Mouse (Mus musculus): ENCODE data around the gene Aftph.
A peak's percentile ranks its signal among the peaks of the same experiment; 100 is the strongest.

Gene Aftph

GRCm38 (mm10) chr11:20728044-20728443 lies 13.3 kb downstream of the Aftph start:
- DNase-seq (ENCODE audit: low spot score in 2 of 2), result no peak

- no peak for DNase-seq (ENCODE audit: low spot score in 2 of 2)
Observed at GRCm38 (mm10) chr11:20723572-20723971, 17.8 kb downstream of the Aftph start.

GRCm38 (mm10) chr11:20712068-20712671 lies 29.2 kb downstream of the Aftph start:
- no peak for DNase-seq (ENCODE audit: low spot score in 2 of 2)

GRCm38 (mm10) chr11:20691000-20691399 lies 50.4 kb downstream of the Aftph start:
- DNase-seq (ENCODE audit: low spot score in 2 of 2), result peak in 1 of 2 experiments; percentile 33

GRCm38 (mm10) chr11:20681679-20682078 lies 59.7 kb downstream of the Aftph start:
- DNase-seq (ENCODE audit: low spot score in 2 of 2), result peak in 1 of 2 experiments; percentile 34

- DNase-seq (ENCODE audit: low spot score in 2 of 2), result peak in 1 of 2 experiments; percentile 40
Observed at GRCm38 (mm10) chr11:20680781-20681180, 60.6 kb downstream of the Aftph start.

- DNase-seq (ENCODE audit: low spot score in 2 of 2), result no peak
Observed at GRCm38 (mm10) chr11:20679396-20679795, 62.0 kb downstream of the Aftph start.

- DNase-seq (ENCODE audit: low spot score in 2 of 2), result no peak
Observed at GRCm38 (mm10) chr11:20672513-20672912, 68.9 kb downstream of the Aftph start.

- no peak for DNase-seq (ENCODE audit: low spot score in 2 of 2)
Observed at GRCm38 (mm10) chr11:20671789-20672392, 69.5 kb downstream of the Aftph start.

- no peak for DNase-seq (ENCODE audit: low spot score in 2 of 2)
Observed at GRCm38 (mm10) chr11:20664878-20665277, 76.5 kb downstream of the Aftph start.

GRCm38 (mm10) chr11:20663580-20664198 lies 77.7 kb downstream of the Aftph start:
- DNase-seq (ENCODE audit: low spot score in 2 of 2), result no peak

GRCm38 (mm10) chr11:20662811-20663210 lies 78.6 kb downstream of the Aftph start:
- DNase-seq (ENCODE audit: low spot score in 2 of 2), result no peak

- DNase-seq (ENCODE audit: low spot score in 2 of 2), result no peak
Observed at GRCm38 (mm10) chr11:20661652-20662051, 79.7 kb downstream of the Aftph start.

GRCm38 (mm10) chr11:20660111-20661097 lies 81.0 kb downstream of the Aftph start:
- DNase-seq (ENCODE audit: low spot score in 2 of 2), result no peak

GRCm38 (mm10) chr11:20659094-20659493 lies 82.3 kb downstream of the Aftph start:
- no peak for DNase-seq (ENCODE audit: low spot score in 2 of 2)

GRCm38 (mm10) chr11:20656711-20657057 lies 84.7 kb downstream of the Aftph start:
- DNase-seq (ENCODE audit: low spot score in 2 of 2), result peak in 1 of 2 experiments; percentile 25

- DNase-seq (ENCODE audit: low spot score in 2 of 2), result peak in 1 of 2 experiments; percentile 56
Observed at GRCm38 (mm10) chr11:20655795-20656710, 85.3 kb downstream of the Aftph start.

GRCm38 (mm10) chr11:20651166-20651565 lies 90.2 kb downstream of the Aftph start:
- no peak for DNase-seq (ENCODE audit: low spot score in 2 of 2)

- no peak for DNase-seq (ENCODE audit: low spot score in 2 of 2)
Observed at GRCm38 (mm10) chr11:20650006-20650639, 91.3 kb downstream of the Aftph start.

- DNase-seq (ENCODE audit: low spot score in 2 of 2), result no peak
Observed at GRCm38 (mm10) chr11:20649477-20649876, 91.9 kb downstream of the Aftph start.

Data from urinary bladder, postnatal 4 days (tissue).